Mouse (Mus musculus) heart, adult 11 months (tissue): ENCODE data around the gene 4930469K13Rik.
A peak's percentile ranks its signal among the peaks of the same experiment; 100 is the strongest.

Source experiments
- DNase-seq: peaks from one replicate; pipeline ENCODE4 v3.0.0; 2022

4930469K13Rik gene

DNA sequence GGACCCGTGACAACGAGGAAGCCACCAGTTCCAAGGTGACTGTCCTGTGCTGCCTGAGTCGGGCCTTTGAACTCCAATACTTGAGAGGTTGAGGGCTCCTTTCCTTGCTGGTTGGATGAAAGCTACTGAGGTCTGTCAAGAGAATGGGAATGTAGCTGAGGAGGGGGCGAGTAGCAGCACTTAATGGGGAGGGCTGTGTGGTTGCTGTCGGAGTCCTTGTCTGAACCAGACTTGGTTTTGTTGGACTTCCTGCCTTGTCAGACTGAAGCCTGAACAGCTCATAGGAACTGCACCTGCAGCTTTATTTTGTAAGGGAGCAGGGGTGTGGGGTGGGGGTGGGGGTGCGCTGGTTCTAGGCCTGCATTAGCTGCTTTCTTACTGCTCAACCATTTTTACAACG, 19.8 kb downstream of the 4930469K13Rik start:
- no peak for DNase-seq

DNA sequence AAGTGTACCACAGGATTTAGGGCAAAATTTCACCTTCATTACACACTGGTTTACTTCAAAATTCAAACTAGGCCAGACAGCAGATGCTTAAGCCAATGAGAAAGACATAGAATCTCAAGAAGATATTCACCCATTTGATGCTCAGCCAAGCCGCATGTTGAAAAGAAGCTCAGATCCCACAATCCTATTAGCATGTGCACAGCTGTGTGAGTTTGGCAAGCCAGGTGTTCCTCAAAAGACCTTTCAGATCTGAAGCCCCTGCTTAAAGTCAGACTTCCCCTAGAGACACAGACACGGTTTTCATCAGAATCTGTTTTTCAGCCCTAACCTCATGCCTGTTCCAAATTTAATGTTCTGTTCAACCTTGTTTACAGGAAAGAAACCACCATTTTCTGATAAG, 20.5 kb downstream of the 4930469K13Rik start:
- no peak for DNase-seq

DNA sequence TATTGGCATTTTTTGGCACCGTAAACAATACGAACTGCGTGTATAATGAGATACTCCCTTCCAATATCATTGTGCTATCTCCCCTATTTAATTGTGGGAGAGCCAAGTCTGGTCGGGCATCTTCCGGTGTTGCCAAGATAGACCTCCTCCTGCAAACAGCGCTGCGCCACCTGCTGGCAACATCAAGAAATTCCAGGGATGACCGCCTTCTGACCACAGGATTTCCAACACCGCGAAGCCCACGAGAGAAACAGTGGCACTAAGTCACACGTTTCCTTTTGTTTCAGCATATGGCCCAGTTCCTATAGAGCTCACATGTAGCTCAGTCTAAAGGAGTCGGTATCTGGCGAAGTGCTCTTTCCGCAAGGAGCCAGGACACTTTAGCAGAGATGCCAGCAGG, 24.6 kb downstream of the 4930469K13Rik start:
- DNase-seq, result peak; percentile 93

DNA sequence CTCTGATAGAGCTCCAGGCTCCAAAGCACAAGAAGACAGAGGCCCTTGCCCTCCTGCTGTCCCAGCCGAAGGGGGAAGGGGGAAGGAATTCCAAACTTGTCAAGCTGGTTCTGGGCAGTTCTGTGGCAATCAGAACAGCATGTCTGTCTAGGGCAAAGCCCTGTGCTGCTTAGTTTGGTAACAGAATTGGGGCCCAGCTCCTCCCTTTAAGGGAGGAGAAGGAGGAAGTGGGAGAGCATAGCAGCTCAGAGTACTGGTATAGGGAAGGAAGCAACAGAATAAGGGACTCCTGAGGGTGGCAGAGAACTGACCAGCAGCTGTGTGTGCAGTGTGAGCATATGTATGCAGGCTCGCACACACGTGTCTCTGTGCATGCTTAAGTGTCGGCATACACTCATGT, 26.0 kb downstream of the 4930469K13Rik start:
- DNase-seq, result peak; percentile 96

DNA sequence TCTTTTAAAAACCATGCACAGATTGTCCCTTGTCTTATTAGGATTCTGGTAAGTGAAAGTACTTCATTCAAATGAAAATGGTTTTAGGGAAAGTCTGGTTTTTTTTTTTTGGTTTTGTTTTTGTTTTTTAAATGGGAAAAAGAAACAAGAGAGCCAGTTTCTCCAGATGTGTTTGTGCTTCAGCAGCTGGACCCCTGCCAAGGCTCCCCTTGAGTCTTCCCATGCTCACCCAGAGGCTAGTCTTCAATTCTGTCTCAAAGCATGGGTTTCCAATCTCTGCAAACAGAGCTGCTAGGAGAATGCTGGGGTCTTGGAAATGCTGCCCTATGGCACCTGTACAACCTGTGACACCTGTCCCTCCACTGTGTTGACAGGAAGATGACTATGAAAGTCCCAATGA, 27.8 kb downstream of the 4930469K13Rik start:
- peak; percentile 77 for DNase-seq

DNA sequence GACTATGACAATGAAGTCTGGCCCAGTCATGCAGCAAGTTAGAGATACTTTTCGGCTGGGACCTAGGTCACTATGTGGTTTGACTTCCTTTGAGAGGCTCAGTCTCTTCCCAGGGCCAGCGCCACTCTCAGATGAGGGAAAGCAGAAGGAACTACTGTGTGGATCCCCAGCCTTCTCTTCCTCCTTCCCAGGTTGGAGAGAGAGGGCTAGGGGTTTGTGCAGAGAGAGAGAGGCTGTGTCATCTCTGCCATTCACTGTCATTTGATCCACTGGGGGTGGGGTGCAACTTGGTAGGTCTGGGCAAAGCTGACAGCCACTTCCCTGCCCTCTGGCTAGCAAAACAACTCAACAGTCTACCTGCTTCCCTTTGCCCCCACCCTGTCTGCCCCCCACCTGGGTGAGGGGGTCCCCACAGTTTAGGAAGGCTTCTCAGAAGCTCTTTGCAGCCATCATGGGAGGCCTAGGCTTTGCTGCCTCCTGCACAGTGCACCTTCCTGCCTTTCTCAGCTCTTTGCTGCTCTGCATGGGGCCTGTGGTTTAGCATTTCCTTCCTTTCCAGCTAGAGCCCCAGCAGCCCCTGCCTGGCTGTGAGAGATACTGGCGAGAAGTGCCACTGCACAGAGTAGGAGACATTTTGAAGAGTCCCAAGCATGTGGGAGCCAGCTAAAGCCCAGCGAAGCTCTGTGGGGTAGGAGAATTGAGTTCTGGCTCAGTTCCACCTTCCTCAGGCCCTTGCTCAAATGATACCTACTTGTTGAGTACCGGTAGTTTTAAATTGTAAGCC, 34.5 kb downstream of the 4930469K13Rik start:
- peak; percentile 93 for DNase-seq

DNA sequence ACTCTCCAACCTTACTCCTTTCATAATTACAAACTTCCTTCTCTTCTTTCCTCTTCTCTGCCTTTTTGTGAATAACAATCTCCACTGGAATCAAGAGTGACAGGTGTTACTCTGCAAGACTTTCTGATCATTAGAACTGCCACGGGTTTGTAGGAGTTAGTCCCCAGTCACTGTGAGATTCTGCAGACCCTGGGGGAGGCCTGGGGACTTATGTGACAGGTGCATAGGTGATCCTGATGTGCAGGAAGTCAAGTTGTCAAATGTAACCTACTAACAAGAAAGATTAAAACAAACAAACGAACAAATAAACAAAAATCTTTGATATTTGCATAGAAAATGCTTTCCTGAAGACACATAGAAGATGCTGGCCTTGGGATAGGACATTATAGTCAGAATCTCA, 35.1 kb downstream of the 4930469K13Rik start:
- DNase-seq, result no peak

DNA sequence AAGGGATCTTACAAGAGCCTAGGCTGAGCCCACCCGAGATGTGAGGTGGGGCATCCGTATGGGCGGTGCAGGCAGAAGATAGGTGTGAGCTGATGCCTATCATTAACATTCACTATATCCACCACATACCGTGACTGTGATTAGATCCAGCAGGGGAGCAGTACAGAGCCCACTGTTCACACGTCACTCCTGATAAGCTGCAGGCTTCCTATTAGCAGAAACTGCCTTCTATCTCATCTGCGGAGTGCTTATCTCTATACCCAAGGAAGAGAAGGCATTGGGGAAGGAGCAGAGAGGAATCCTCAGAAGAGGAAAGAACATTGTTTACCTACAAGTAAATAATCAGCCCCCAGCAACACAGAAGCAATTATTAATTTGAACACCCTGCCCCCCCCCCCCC, 36.6 kb downstream of the 4930469K13Rik start:
- peak; percentile 70 for DNase-seq

DNA sequence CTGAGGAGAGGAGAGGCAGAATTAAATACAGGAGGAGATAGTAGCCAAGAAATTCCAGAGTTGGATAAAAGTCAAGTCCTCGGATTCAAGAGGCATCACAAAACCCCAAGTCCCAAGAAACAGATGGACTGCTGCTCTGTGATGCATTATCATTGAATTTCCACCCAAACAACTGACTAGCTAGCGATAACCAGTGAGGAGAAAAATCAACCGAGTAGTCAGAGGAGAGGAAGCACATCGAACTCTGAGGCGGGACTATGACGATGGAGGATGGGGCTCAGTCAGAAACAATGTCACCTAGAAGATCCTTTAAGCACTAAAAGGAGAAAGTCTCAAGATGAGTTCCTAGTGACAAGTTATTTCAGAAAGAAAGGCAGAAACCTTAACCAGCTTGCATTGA, 39.4 kb downstream of the 4930469K13Rik start:
- DNase-seq, result no peak

DNA sequence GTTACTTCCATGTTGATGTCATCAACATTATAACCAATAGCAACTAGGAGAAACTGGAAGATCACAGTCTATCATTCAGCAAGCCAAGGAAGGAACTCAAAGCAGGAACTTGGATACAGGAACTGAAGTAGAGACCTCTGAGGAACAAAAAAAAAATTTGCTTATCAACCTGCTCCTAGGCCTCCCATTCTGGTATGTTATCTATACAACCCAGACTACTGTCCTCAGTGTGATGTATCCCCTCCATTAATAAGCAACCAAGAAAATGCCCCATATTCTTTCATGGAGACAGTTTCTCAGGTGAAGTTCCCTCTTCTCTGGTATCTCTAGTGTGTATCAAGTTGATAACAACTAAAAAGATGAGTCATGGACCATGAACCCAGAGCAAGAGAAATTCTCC, 40.0 kb downstream of the 4930469K13Rik start:
- peak; percentile 17 for DNase-seq

DNA sequence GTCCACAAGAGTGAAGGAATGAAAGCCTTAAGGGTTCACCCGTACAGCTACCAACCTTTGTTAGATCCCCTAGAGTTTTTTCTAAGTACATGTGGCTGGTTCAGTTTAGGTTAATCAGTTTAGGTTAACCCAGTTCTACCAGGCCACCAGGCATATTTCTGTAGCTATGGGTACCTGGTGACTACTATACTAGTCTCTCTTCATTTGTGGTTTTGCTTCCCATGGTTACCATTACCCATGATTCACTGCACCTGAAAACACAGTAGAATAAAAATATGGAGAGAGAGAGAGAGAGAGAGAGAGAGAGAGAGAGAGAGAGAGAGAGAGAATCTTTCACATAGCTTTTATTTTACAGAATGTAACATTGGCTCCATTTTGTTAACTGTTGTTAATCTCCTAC, 41.6 kb downstream of the 4930469K13Rik start:
- DNase-seq, result no peak

DNA sequence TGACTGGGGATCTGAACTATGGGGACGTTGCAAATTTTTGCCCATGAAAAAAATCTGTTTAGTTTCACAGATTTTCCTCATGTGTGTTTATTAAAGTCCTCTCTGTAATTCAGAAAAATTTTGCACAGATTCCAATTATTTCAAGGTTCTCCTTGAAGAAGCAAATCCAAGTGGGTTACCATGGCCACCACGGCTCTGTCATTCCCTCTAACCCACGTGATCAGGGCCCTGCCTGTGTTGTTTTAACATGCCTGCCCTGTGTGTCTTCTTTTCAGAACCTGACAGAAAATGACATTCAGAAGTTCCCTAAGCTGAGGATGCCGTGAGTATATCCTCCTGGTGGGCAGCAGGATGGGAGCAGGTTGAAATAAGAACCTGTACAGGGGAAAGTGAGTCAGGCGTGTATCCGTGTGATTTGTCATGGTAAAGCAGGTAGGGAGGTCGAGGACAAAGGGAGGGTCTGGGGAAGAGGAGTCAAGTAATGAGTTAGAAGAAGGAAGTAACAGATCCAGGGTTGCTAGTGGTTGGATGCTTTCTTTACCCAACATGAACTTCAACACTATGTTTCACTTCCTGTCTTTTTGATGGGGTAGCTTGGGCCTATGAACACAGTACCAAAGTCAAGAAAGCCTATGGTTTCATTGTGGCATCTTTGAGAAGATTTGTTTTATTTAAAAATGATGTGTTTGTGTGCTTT, 44.2 kb downstream of the 4930469K13Rik start:
- no peak for DNase-seq

DNA sequence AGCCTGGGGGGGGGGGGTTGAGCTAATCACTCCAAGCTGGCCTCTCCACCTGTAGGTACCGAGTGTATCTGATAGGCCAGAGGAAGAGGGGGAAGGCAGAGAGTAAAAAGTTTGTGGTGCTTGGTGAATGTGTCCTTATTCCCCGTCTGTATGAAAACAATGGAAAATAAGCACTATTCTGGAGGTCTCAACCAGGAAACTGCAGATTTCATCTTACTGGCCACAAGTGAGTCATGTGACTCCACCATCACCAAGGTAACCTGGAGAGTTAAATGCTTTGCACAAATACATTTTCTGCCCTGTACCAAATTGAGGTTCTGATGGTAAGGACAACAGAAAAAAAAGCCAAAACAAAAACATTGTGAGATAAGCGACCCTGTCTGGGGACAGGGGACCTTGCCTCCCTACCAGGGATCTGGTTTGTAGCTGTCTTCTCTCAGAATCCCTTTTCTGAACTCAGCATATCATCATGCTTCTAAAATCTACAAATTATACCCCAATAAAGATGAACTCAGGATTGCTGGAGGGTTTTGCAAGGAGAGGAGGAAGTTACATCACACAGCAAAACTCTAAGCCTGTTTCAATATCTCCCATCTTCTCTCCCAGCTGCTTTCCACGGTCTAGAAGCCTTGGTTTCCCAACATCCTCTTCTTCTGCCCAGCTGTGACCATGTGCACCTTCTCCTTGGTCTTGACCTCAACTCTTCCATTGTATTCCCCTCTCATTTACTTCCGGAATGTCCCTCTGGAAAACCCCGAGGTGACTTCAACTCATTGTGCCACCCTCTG, 45.1 kb downstream of the 4930469K13Rik start:
- no peak for DNase-seq

DNA sequence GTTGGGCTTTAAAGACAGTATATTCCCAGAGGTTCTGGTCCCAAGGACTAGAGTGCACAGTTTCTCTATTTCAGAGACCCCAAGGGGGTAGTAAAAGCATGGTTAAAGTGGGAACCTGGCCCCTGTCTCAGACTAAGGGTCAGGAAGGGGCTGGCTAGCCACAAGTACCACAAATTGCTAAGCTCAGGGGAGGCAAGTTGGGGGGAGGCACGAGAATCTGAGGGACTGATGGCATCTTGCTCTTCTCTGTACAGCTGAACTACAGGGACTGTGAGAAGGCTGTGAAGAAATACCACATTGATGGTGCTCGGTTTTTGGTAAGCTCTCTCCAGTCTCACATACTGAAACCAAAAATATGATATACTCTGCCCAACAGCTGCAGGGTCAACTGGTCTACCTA, 47.7 kb downstream of the 4930469K13Rik start:
- DNase-seq, result no peak

DNA sequence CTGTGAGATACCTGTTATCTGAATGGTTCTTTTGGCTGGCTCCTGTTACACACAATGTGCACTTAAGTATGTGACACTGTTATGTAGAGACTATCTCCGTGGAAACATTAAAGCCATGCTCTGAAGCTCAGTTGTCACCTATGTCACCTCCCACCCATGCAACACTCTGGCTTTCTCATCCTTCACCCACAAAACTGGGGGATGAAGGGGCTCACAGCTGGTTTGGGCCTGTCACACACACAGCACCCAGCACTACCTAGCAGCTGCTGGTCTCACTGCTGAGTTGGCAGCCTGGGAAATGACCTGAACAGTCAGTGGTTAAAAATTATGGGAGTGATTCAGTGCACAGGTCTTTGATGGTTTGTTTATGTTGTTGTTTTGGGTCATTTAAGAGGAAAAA, 48.3 kb downstream of the 4930469K13Rik start:
- DNase-seq, result no peak

DNA sequence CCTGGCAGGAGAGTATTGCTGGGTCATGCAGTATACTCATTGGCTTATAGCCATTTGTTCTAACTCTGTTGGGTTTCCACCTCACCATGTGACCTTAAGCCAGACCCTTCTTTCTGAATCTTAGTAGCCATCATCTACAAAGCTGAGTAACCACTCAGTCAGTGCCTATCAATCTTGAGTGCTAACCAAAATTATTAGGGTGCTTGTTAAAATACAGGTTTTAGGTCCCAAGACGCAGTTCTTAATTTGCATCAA, 49.3 kb downstream of the 4930469K13Rik start:
- DNase-seq, result no peak

DNA sequence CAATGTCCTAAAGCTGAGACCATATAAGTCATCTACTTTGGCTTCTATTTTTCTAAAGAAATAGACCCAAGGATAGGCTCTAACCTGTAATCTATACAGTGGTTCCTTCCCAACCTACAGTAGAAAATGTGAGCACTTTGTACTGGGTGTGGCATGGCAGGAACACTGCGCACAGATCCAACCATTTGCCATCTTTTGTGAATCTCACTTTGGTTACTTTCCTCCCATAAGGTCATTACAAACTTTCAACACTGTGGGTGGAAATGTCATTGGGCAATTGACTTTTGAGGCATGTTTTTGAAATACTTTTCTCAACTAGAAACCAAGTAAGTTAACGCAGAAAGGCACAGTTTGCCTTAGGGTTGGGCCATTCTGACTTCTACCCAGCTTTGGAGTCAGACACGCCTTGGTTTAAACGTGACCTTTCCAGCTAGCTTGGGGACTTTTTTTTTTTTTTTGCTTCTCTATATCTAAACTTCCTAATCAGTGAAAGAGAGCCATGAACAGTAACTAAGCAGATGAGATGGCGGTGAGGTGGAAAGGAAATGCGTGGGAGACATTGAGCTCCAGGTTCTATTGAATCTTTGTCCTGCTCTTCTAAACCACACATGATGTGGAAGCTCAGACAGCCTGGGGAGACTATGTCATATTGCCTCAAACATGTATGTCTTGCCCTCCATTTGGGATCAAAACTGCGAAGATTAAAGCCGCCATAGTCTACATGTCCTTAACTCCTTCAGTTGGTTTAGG, 49.8 kb downstream of the 4930469K13Rik start:
- DNase-seq, result no peak

DNA sequence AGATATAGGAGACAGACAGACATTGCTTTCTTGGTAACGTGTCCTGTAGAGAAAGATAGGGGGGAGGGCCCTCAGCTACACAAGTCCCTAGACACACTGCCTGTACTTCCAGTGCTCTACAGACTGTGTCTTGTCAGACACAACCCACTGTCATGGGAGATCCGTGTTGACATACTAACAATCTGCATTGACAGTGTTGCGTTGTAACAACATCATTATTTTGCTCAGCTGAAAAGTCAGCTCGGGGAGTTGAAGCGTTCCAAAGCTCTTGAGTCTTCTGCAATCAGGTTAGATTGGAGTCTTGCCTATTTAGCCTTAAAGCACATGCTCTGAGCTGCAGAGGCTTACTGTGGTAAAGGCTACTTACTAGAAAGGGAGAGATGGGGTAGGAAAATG, 50.8 kb downstream of the 4930469K13Rik start:
- DNase-seq, result no peak

DNA sequence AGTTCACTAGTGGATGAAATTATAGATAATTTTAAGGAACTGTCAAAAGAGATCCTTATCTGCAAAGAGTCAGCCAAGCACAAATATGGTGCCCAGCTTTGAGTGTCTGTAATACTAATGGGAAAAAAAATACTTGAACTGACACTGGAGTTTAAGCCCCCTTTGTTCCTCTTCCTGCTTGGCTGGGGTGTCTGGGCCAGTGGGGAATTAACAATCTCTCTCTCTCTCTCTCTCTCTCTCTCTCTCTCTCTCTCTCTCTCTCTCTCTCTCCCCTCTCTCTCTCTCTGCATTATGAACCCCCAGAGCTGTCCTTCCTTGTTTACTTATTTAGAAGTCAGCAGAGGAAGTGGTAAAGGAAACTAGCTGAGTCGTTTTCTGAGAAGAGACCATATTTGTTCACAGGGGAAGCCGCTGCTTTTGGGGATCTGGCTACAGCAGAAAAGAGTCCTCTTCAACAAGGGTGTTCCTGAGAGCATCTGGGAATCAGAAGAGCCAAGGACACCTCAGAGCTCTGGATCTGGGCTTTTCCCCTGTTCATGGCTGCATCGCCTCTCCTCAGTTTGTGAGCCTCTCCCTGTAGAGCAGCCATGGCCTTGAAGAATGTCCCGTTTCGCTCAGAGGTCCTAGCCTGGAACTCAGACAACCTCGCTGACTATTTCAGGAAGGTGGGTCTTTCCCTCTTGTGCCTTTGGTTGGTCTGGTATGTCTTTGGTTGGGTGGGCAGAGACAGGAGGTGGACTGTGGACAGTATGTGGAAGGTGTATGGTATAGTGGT, 51.4 kb downstream of the 4930469K13Rik start, which contains the start of gene Lcp2:
Lcp2 (plus strand) TSS at position 154 of the 775 bp plus-strand sequence.
- DNase-seq, result no peak

DNA sequence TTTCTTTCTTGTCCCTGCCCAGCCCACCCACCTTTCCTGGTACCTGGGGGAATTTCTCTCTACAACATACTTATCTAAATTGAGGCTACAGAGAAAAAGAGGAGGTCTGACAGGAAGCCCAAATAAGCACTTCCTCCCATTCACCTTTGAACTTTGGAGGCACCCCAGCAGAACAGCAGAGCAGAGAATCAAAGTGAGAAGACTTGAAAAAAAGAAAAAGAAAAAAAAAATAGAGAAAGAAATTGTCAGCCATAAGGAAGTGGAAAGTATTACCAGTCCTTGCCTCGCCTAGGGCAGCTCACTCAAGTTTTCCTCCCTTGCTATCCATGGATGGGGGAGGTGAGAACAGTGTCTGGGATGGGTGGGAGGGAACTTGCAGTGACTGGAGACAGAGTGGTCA, 55.5 kb downstream of the 4930469K13Rik start:
- DNase-seq, result no peak

DNA sequence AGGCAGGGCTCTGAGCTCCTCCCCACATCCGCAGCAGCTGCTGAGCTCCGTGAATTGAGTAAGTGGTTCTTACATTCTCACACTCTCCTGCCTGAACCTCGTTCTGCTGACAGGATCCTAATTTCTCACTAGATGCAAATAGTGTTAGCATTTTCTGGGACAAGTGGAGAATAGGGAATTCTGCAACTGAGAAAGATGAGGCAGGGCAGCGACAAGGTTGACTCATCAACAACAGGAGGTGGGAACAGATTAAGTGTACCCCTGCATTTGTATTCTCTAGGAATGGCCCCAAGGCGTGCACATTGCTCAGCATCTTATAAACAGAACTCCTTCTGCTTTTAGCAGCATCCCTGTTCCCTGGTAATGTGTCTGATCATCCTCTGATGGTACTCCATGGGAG, 58.3 kb downstream of the 4930469K13Rik start:
- DNase-seq, result no peak

DNA sequence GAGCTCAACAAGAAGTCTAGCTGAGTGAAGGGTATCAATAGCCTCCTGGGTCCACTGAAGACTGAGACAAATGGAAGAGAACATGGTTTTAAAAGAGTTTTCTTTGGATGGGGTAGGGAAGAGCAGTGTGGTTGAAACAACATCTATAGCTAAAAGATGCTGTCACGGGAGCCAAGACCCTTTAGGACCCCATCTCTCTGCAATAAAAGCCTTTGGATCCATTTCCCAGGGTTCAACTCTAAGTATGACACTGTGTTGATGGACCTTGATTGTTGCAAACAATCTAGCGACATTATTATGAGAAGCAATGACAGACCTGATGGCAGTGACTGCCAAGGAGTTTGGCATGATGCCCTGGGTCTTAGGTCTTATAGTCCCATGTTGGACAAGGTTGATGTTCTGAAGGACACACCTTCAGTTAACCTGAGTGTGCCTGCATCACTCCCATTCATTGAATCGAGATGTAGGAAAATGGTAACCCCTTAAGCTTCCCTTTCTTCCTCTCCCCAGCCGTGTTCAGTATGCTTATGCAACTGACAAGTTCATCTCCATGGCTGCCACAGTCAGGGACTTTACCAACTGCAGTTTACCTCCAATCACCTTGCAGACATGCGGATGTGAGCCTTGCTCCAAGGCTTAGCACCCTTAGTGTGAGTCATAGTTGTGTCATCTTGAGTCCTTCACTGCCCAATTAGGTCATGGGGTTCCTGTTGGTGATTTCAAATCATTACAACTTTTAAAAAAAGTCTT, 62.3 kb downstream of the 4930469K13Rik start:
- peak; percentile 70 for DNase-seq
